ENCODE assay signal across 12 mouse cellular contexts in genomic region chr8:100769617-100770016, GRCm38 (mm10).
"Had no signal": no experiment of that assay in that cellular context is flagged by ENCODE, and none has a peak within 500 bp of the region (broad histone marks: within the 10 kb centered on the region; RNA-seq: fewer than 3 reads in every experiment).

No protein-coding gene starts in this region.

- H3K27me3 ChIP-seq: limb, embryonic 13.5 days; neural tube, embryonic 12.5 days had no signal

- H3K4me2 ChIP-seq: limb, embryonic 13.5 days; neural tube, embryonic 12.5 days had no signal

- H3K36me3 ChIP-seq: limb, embryonic 13.5 days; neural tube, embryonic 12.5 days had no signal

- H3K27ac ChIP-seq: limb, embryonic 13.5 days; liver, embryonic 14.5 days; neural tube, embryonic 12.5 days had no signal

- H3K4me3 ChIP-seq: limb, embryonic 13.5 days; myocyte; neural tube, embryonic 12.5 days had no signal

- H3K9me3 ChIP-seq: limb, embryonic 13.5 days; neural tube, embryonic 12.5 days had no signal

- H3K9ac ChIP-seq: limb, embryonic 13.5 days; liver, embryonic 14.5 days; neural tube, embryonic 12.5 days had no signal

- DNase-seq: kidney, postnatal 10 days; left cerebral cortex, postnatal 4 days; lung, adult 18-20 months; midbrain, embryonic 14.5 days; right cerebral cortex, postnatal 4 days; spleen, adult 18-20 months; thymus, adult 18-20 months; thymus, postnatal 14 days had no signal

- H3K4me1 ChIP-seq: limb, embryonic 13.5 days; neural tube, embryonic 12.5 days had no signal
